Mouse (Mus musculus) limb, embryonic 15.5 days (tissue): Measurements from ENCODE around the gene Mslnl. TPM values are rescaled to one million over a fixed set of nuclear protein-coding genes. Genes with fewer than 3 reads are reported as not detected.
"Not testable (repeated sequence)": the region's sequence is repeated elsewhere in the genome, so short reads cannot be mapped to it uniquely, and the experiment has no call there.

Experiments used
- ATAC-seq: fragments of 200-750 bp; cut with Nextera tagmentation; 2 replicates; pipeline ENCODE4 v1.8.0; 2017; ENCODE audit warnings: low read depth, moderate TSS enrichment; ENCODE audit not compliant: insufficient number of reproducible peaks, low FRiP score, low TSS enrichment
- H3K27ac ChIP-seq: fragments of 300-500 bp; sonication (generic); 2 replicates; pipeline ENCODE4 v1.5.1; 2015; ENCODE audit warnings: moderate library complexity, mild to moderate bottlenecking, inconsistent platforms
- H3K27me3 ChIP-seq: fragments of 300-500 bp; sonication (generic); 2 replicates; pipeline ENCODE4 v1.6.1; 2015; ENCODE audit warnings: inconsistent platforms
- H3K36me3 ChIP-seq: fragments of 300-500 bp; sonication (generic); 2 replicates; pipeline ENCODE4 v1.6.1; 2015; ENCODE audit warnings: inconsistent platforms
- H3K4me1 ChIP-seq: fragments of 300-500 bp; sonication (generic); 2 replicates; pipeline ENCODE4 v1.6.1; 2015; ENCODE audit warnings: inconsistent platforms
- H3K4me2 ChIP-seq: fragments of 300-500 bp; sonication (generic); 2 replicates; pipeline ENCODE4 v1.6.1; 2015; ENCODE audit warnings: mild to moderate bottlenecking, inconsistent platforms
- H3K4me3 ChIP-seq: fragments of 300-500 bp; sonication (generic); 2 replicates; pipeline ENCODE4 v1.5.1; 2015; ENCODE audit warnings: mild to moderate bottlenecking, inconsistent platforms
- H3K9ac ChIP-seq: fragments of 300-500 bp; sonication (generic); 2 replicates; pipeline ENCODE4 v1.6.1; 2015; ENCODE audit warnings: inconsistent platforms
- H3K9me3 ChIP-seq: fragments of 300-500 bp; sonication (generic); 2 replicates; pipeline ENCODE4 v1.6.1; 2016; ENCODE audit warnings: inconsistent platforms
- WGBS: fragments of 180-500 bp; shearing (Covaris S2); methylation state at CpG from one replicate; pipeline ENCODE4 v1.1.7; 2015; 5-methylcytosine and 5-hydroxymethylcytosine counted together
- polyA plus RNA-seq: library from polyadenylated mRNA; unstranded; fragments of >200 nt; fragmentation: Nextera tagmentation; extraction: Ambion mirVana; gene quantifications from 2 replicates; pipeline ENCODE4 v1.2.1, GENCODE M21; 2015

The Mslnl gene
- polyA plus RNA-seq, 1 experiment from 2014 or later = 0.13 TPM

- Histone ChIP-seq H3K4me1 (peaks cover 18% of the 10 kb centered on the region), H3K9me3 (no peaks in the 10 kb centered on the region), H3K9ac (peak overlapping the region; percentile 21), H3K27me3 (peaks cover 34% of the 10 kb centered on the region), H3K4me3 (peak overlapping the region; percentile 36), H3K4me2 (peak overlapping the region; percentile 60), H3K27ac (no peak overlapping the region), H3K36me3 (peaks cover 39% of the 10 kb centered on the region)
- ATAC-seq = no peak
- WGBS = 6% methylated on average over 6 of the region's 6 CpGs
Observed at GRCm38 (mm10) chr17:25717691-25718090, 18.2 kb upstream of the Mslnl start.

DNA sequence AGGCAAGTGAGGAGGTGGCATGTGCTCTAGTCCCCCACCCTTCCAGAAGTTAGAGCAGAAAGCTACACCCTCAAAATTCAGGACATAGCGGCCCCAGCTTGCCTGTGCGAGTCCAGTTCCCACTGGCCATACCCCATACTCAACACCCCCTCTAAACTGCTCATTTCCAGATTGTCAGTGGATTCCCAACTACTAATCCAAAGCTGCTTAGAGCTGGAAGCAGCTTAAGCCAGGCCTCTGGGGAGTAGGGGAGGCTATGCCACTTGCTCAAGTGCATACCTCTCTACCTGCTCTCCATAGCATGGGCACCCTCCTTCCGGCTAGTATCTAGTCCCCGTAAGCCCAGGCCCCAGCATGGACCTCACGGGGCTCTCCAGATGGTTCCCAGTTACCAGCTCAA, 14.4 kb upstream of the Mslnl start:
- no peak for ATAC-seq
- Histone ChIP-seq H3K9ac (no peak overlapping the region), H3K4me1 (peaks cover 22% of the 10 kb centered on the region), H3K4me2 (no peak overlapping the region), H3K36me3 (peaks cover 55% of the 10 kb centered on the region), H3K27ac (no peak overlapping the region), H3K4me3 (no peak overlapping the region), H3K27me3 (peaks cover 22% of the 10 kb centered on the region), H3K9me3 (no peaks in the 10 kb centered on the region)
- WGBS = 95% methylated on average over 5 of the region's 5 CpGs

- Histone ChIP-seq H3K4me1 (peaks cover 20% of the 10 kb centered on the region), H3K9me3 (no peaks in the 10 kb centered on the region), H3K27ac (no peak overlapping the region), H3K36me3 (peaks cover 54% of the 10 kb centered on the region), H3K27me3 (peaks cover 2% of the 10 kb centered on the region; the same call in 1 of the 2 replicates), H3K4me2 (no peak overlapping the region), H3K4me3 (no peak overlapping the region), H3K9ac (no peak overlapping the region)
- ATAC-seq = no peak
- 94% methylated on average over 19 of the region's 19 CpGs for WGBS
Observed at GRCm38 (mm10) chr17:25723470-25723869, 12.4 kb upstream of the Mslnl start.

GRCm38 (mm10) chr17:25723919-25724318, 11.9 kb upstream of the Mslnl start:
- H3K4me2 ChIP-seq = no peak overlapping the region
- no peak overlapping the region for H3K4me3 ChIP-seq
- H3K9ac ChIP-seq = no peak overlapping the region
- H3K27me3 ChIP-seq = no peaks in the 10 kb centered on the region
- ATAC-seq = no peak
- peaks cover 24% of the 10 kb centered on the region for H3K4me1 ChIP-seq
- 75% methylated on average over 7 of the region's 7 CpGs for WGBS
- H3K36me3 ChIP-seq = peaks cover 54% of the 10 kb centered on the region
- no peaks in the 10 kb centered on the region for H3K9me3 ChIP-seq
- no peak overlapping the region for H3K27ac ChIP-seq

- Histone ChIP-seq H3K4me2 (no peak overlapping the region), H3K4me1 (peaks cover 27% of the 10 kb centered on the region), H3K9me3 (no peaks in the 10 kb centered on the region), H3K36me3 (peaks cover 51% of the 10 kb centered on the region), H3K27ac (no peak overlapping the region), H3K4me3 (no peak overlapping the region), H3K27me3 (no peaks in the 10 kb centered on the region), H3K9ac (no peak overlapping the region)
- WGBS = 86% methylated on average over 6 of the region's 6 CpGs
- ATAC-seq = no peak
Observed at GRCm38 (mm10) chr17:25725264-25725663, 10.6 kb upstream of the Mslnl start.

GRCm38 (mm10) chr17:25727265-25728008, 8.4 kb upstream of the Mslnl start, which contains the start of the genes Chtf18 and Rpusd1:
Gene Chtf18 (minus strand): TSS chr17:25727419.
Gene Rpusd1 (plus strand): TSS chr17:25727670.
- 1% methylated on average over 37 of the region's 37 CpGs for WGBS
- peak within 1 kb of the TSS; percentile 62 for H3K4me3 ChIP-seq
- H3K9ac ChIP-seq = peak within 1 kb of the TSS; percentile 76
- peak; percentile 99 for ATAC-seq
- no peaks in the 10 kb centered on the region for H3K9me3 ChIP-seq
- H3K4me2 ChIP-seq = peak within 1 kb of the TSS; percentile 95
- no peaks in the 10 kb centered on the region for H3K27me3 ChIP-seq
- peaks cover 27% of the 10 kb centered on the region for H3K4me1 ChIP-seq
- 0 out of 2 replicates have a peak within 1 kb of the TSS, but pooled peaks have one; percentile 33 for H3K27ac ChIP-seq
- peaks cover 43% of the 10 kb centered on the region for H3K36me3 ChIP-seq

GRCm38 (mm10) chr17:25728009-25728270, 7.9 kb upstream of the Mslnl start:
- no peak for ATAC-seq
- H3K9me3 ChIP-seq = no peaks in the 10 kb centered on the region
- H3K27me3 ChIP-seq = no peaks in the 10 kb centered on the region
- peak overlapping the region; percentile 62 for H3K4me3 ChIP-seq
- H3K36me3 ChIP-seq = peaks cover 38% of the 10 kb centered on the region
- WGBS = 19% methylated on average over 4 of the region's 4 CpGs
- 0 out of 2 replicates have a peak overlapping the region, but pooled peaks have one; percentile 33 for H3K27ac ChIP-seq
- peaks cover 27% of the 10 kb centered on the region for H3K4me1 ChIP-seq
- H3K4me2 ChIP-seq = peak overlapping the region; percentile 95
- H3K9ac ChIP-seq = peak overlapping the region; percentile 76

- Histone ChIP-seq H3K36me3 (peaks cover 24% of the 10 kb centered on the region), H3K4me3 (no peak overlapping the region), H3K4me1 (peaks cover 18% of the 10 kb centered on the region), H3K4me2 (no peak overlapping the region), H3K27ac (no peak overlapping the region), H3K9me3 (no peaks in the 10 kb centered on the region), H3K27me3 (no peaks in the 10 kb centered on the region), H3K9ac (no peak overlapping the region)
- no peak for ATAC-seq
- 27% methylated on average over 2 of the region's 2 CpGs for WGBS
Observed at GRCm38 (mm10) chr17:25732082-25732481, 3.8 kb upstream of the Mslnl start.

- H3K9me3 ChIP-seq = no peaks in the 10 kb centered on the region
- no peak overlapping the region for H3K27ac ChIP-seq
- H3K4me2 ChIP-seq = no peak overlapping the region
- 73% methylated on average over 5 of the region's 5 CpGs for WGBS
- peaks cover 3% of the 10 kb centered on the region; the same call in 1 of the 2 replicates for H3K27me3 ChIP-seq
- no peak for ATAC-seq
- H3K4me1 ChIP-seq = 0 out of 2 replicates have a peak, but pooled peaks cover 4% of the 10 kb centered on the region
- H3K4me3 ChIP-seq = no peak overlapping the region
- peaks cover 10% of the 10 kb centered on the region for H3K36me3 ChIP-seq
- no peak overlapping the region for H3K9ac ChIP-seq
Observed at GRCm38 (mm10) chr17:25735246-25735645, 596 bp upstream of the Mslnl start.

- 78% methylated on average over 7 of the region's 7 CpGs for WGBS
- Histone ChIP-seq H3K27me3 (peaks cover 3% of the 10 kb centered on the region; the same call in 1 of the 2 replicates), H3K27ac (no peak overlapping the region), H3K9me3 (no peaks in the 10 kb centered on the region), H3K9ac (no peak overlapping the region), H3K4me3 (no peak overlapping the region), H3K36me3 (no peaks in the 10 kb centered on the region), H3K4me1 (0 out of 2 replicates have a peak, but pooled peaks cover 4% of the 10 kb centered on the region), H3K4me2 (no peak overlapping the region)
- ATAC-seq = no peak
Observed at GRCm38 (mm10) chr17:25738861-25739260, 3.0 kb downstream of the Mslnl start.

DNA sequence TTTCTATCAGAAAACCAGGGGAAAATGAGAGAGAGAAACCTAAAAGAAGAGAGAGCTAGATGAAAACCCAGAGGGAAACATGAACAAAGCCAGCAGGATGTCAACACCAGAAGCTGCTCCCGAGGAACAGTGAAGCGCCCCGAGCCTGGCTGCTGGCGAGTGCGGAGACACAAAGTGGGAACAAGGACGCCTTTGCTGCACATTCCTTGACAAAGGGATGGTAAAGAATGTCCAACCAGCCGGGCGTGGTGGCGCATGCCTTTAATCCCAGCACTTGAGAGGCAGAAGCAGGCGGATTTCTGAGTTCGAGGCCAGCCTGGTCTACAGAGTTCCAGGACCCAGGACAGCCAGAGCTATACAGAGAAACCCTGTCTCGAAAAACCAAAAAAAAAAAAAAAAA, 5.6 kb downstream of the Mslnl start:
- 74% methylated on average over 12 of the region's 12 CpGs for WGBS

DNA sequence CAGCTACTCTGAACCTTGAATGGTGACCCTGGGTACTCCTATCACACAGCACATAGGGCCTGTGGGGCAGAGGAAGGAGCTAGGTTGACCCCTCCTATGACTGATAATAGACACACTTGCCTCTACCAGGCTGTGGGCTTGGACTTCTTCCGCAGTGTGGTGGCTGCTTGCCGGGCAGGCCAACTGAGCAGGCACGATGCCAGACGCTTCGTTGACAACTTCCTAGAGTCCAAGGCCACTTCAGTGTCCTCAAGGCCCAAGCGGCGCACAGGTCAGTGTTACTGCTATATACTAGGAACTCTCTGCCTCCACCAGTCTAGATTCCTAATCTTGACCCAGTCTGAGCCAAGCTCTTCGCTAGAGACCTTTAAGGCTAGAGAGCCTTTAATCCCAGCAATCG, 8.0 kb downstream of the Mslnl start:
- H3K4me1 ChIP-seq = no peaks in the 10 kb centered on the region
- H3K4me3 ChIP-seq = no peak overlapping the region
- H3K4me2 ChIP-seq = no peak overlapping the region
- WGBS = 87% methylated on average over 9 of the region's 9 CpGs
- no peak for ATAC-seq
- H3K9ac ChIP-seq = no peak overlapping the region
- H3K9me3 ChIP-seq = no peaks in the 10 kb centered on the region
- H3K27me3 ChIP-seq = peaks cover 2% of the 10 kb centered on the region; the same call in 1 of the 2 replicates
- H3K36me3 ChIP-seq = no peaks in the 10 kb centered on the region
- no peak overlapping the region for H3K27ac ChIP-seq

More for the DNA sequence above, 5.6 kb downstream of the Mslnl start:
- not testable (repeated sequence) for H3K4me1 ChIP-seq, H3K4me2 ChIP-seq, H3K9ac ChIP-seq, H3K36me3 ChIP-seq, H3K27me3 ChIP-seq, ATAC-seq, H3K4me3 ChIP-seq, H3K27ac ChIP-seq, H3K9me3 ChIP-seq
